Mouse (Mus musculus): ENCODE data around the gene Map1b. TPM values are rescaled to one million over a fixed set of nuclear protein-coding genes. Genes with fewer than 3 reads are reported as not detected.

The Map1b gene
- polyA plus RNA-seq (2021) = 10.1 TPM

DNA sequence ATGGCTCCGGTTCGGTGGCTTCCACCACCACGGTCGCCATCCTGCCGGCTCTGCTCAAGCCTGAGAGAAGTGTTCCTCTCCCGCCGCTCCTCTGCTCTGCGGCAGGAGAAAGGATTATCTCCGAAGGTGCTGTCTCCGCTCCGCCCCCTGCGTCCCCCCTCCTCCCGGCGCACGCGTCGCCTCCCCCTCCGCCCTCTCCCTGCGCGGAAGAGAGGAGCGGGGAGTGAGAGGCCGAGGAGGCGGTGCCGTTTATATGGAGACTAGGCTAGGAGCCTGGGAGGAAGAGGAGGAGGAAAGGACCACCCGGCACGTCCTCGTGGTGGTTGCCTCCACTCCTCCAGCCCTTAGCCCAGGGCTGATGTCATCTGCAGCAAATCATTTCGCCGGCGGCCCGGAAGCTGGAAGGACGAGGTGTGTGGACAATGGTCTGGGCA lies at the start of gene Map1b:
Map1b (minus strand) TSS at position 93 of the 434 bp plus-strand sequence.
- no peaks in the 10 kb centered on the region for H3K27me3 ChIP-seq
- ATAC-seq (peak; percentile 64), DNase-seq (ENCODE audit: low read depth, low spot score) (no peak)
- POLR2A ChIA-PET = no interaction called here
- no peak for TF ChIP-seq CTCF (IDR thresholded peaks at IDR 0.05)
- CTCF ChIA-PET = interaction anchor here (1.3 kb wide), 1 partner anchor 13 kb away, joined by 4 read pairs; no protein-coding TSS in a partner anchor
- in situ Hi-C loops (cut with MboI; ENCODE audit: low pct_unique_long_range_greater_than_20kb) = no loop called here

DNA sequence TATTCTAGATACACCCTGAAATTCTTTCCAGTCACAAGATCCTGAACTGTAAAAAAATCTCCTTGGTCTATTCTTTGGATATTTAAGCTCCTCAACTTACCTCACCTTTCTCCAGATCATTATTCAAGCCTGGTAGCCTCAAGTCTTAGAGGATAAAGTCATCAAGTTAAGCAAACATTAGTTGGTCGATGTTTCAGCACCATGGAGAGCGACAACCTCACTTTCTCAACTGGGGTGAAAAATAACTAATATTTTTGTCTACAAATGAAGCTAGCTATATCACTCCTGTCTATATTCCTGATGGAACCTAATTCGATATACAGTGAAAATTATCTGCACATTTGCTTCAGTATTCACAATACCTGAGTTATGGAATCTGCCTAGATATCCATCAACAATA lies 48.0 kb upstream of the Map1b start:
- DNase-seq (ENCODE audit: low read depth, low spot score) = no peak
- no peaks in the 10 kb centered on the region for H3K27me3 ChIP-seq
- in situ Hi-C loops (cut with MboI; ENCODE audit: low pct_unique_long_range_greater_than_20kb) = no loop called here
- TF ChIP-seq CTCF (IDR thresholded peaks at IDR 0.05) = no peak
- ChIA-PET POLR2A (no interaction called here), CTCF (no interaction called here)
- no peak for ATAC-seq

DNA sequence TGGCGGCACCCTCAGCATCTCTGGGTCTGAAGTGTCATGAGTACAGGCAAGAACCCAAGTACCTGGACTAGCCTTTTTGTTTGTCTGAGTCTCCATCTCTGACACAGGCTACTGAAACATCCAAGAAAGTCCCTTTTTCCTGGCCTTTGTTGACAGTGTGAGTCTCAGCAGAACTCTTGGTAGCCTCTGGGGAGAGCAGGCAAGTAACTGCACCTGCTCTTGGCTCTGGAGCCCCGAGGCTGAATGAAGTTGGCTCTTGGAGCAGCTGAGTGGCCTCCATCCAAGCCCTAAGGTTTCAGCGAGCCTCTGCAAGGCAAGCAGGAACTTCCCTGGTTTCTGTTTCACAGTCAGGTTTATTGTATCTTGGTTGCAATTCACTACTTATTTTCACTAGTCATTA lies 46.7 kb upstream of the Map1b start:
- TF ChIP-seq CTCF (IDR thresholded peaks at IDR 0.05) = no peak
- in situ Hi-C loops (cut with MboI; ENCODE audit: low pct_unique_long_range_greater_than_20kb) = no loop called here

DNA sequence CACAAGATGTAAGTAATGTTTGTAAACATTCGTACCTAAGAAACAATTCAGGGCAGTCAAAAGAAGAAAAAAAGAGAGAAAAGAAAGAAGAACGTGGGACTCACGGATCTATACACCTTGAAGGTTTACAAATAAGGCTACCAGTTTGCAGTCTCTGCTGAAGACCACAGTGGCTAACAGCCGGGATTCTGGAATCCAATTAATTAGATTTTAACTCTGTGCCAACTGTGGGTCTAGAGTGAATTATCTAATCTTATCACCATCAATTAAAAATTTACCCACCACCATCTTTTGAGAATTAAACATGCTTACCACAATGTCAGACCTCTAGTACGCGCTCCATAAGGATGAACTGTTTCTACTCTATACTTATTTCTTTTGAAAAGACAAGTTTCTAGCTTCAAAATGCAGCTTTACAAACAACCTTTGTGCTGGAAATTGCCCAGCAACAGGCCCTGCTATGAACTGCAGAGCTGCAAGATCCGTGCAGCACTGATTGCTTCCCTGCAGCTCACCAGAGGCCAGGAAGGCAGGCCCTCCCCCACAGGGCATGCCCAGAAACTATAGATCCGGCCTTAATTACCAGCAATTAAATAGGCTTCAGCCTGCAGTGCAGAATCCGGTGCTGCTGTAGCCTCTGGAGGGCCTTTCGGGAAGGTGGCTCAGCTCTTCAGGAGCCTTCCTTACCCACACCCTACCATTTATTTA lies 45.7 kb upstream of the Map1b start:
- in situ Hi-C loops (cut with MboI; ENCODE audit: low pct_unique_long_range_greater_than_20kb) = no loop called here
- ATAC-seq = no peak
- no peak for DNase-seq (ENCODE audit: low read depth, low spot score)
- CTCF ChIA-PET = no interaction called here
- no peak for TF ChIP-seq CTCF (IDR thresholded peaks at IDR 0.05)
- POLR2A ChIA-PET = no interaction called here
- H3K27me3 ChIP-seq = no peaks in the 10 kb centered on the region

More for the DNA sequence above, 46.7 kb upstream of the Map1b start:
- DNase-seq (ENCODE audit: low read depth, low spot score) (no peak), ATAC-seq (no peak)
- CTCF ChIA-PET = no interaction called here
- POLR2A ChIA-PET = no interaction called here
- no peaks in the 10 kb centered on the region for H3K27me3 ChIP-seq

DNA sequence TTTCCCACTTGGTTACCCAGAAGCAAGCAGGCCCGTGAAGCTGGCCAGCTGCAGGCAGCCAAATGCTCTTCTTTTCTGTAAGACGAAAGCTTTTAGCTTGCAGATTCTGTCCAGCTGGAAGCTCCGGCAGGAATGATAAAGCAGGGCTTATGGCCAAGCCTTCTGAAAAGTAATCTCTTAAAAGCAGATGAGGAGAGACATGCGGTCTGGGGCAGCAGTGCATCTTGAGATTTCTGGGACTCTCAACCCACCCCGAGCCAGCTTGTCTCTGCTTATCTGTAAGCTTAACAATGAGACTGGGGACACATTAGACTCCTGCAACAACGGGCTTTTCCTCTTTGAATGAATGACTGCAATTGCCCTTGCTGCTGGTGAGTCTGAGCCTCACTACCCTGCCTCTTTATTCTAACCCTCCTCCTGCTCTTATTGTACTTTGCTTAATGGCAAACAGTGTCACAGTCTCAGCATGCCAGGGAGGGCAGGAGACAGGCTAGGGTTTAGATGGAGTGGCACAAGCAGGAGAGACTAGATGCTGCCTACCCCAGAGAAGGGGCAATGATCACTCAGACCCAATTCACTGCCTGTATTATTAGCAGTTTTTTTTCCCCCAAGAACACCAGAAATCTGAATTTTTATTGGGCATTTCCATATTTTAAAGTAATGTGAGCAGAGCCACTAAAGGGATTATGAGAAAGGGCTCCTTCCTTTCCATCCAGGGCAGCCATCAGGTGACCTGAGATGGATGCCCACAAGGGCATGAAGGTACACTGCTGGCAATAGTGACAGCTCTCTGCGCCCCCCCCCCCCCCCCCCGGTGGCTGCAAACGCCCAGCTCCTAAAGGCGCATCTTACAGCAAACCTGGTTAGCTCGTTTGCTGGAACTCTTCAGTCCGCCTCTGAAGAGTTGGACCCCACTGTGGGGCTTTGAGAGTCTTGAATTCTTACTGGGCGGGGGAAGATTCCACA lies 44.6 kb upstream of the Map1b start:
- POLR2A ChIA-PET = no interaction called here
- in situ Hi-C loops (cut with MboI; ENCODE audit: low pct_unique_long_range_greater_than_20kb) = no loop called here

DNA sequence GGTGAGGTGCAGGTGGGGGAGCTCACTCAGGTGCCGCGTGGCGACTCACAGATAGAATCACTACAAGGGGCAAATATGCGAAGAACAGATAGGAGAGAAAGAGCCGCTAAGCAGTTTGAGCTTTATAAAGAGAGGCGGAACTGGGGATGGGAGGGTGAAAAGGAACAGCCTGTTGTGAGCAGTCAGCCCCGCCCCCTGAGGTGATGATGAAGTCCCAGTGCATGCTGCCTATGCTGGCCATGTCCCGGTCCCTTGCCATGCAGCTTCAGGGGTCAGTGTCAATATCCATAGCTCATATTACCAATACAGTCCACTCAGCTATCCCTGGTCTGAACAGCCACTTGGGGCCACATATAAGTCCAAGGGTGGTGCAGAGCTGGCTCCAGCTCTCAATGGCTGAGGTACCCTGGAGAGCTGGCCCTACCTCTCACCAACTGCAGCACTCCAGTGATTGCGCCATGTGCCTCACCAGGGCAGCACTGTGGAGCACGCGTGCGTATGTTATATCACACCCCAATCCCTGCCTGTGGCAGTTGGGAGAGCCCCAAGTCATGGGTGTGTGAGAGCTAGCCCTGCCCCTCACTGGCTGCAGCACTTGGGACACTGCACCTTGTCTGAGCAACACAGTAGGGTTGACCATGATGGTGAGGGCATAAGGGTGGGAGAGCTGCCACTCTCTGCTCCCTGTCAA lies 42.0 kb upstream of the Map1b start:
- in situ Hi-C loops (cut with MboI; ENCODE audit: low pct_unique_long_range_greater_than_20kb) = no loop called here

More for the DNA sequence above, 44.6 kb upstream of the Map1b start:
- H3K27me3 ChIP-seq = no peaks in the 10 kb centered on the region
- no peak for ATAC-seq
- DNase-seq (ENCODE audit: low read depth, low spot score) = no peak
- CTCF ChIA-PET = no interaction called here
- TF ChIP-seq CTCF (IDR thresholded peaks at IDR 0.05) = no peak

DNA sequence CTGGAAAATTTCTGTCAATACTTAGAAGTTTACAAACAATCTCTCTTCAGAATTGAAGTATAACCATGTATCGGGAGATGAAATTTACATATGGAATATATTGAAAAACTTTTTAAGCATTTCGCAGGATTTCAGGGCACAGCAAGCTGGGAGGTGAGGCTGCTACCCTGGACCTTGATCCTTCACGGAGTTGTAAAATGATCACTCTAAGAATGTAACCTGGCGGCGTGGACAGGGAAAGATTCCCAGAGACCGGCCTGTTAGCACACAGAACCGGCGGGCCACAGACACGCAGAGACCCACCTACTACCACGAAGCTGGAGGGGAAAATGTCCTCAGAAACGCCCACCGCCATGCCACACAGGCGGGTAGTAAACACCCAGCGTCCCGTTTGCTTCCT lies 41.5 kb upstream of the Map1b start:
- TF ChIP-seq CTCF (IDR thresholded peaks at IDR 0.05) = no peak
- ChIA-PET POLR2A (no interaction called here), CTCF (no interaction called here)
- H3K27me3 ChIP-seq = no peaks in the 10 kb centered on the region
- in situ Hi-C loops (cut with MboI; ENCODE audit: low pct_unique_long_range_greater_than_20kb) = no loop called here
- ATAC-seq = no peak
- no peak for DNase-seq (ENCODE audit: low read depth, low spot score)

More for the DNA sequence above, 42.0 kb upstream of the Map1b start:
- CTCF ChIA-PET = interaction anchor here (0.7 kb wide), 1 partner anchor 74 kb away, joined by 3 read pairs; no protein-coding TSS in a partner anchor
- ATAC-seq (no peak), DNase-seq (ENCODE audit: low read depth, low spot score) (no peak)
- no peaks in the 10 kb centered on the region for H3K27me3 ChIP-seq
- no peak for TF ChIP-seq CTCF (IDR thresholded peaks at IDR 0.05)
- POLR2A ChIA-PET = no interaction called here

DNA sequence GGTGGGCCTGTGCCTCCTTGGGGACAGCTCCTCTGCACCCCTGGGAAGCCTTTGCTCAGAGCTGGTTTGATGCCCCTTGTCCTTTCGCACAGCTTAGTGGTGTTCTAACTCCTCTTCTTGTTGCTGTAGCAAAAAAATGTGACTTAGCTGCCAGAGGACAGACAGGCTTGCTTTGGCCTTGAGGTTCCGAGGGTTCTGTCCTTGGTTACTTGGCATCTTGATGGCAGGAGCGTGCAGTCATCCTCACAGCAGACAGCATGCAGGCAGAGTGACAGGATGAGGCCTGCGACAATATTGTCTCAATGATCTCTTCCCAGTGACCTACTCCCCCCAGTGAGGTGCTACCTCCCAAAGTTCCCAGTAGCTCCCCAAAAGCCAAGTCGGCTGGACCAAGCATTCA lies 41.0 kb upstream of the Map1b start:
- POLR2A ChIA-PET = no interaction called here
- no peaks in the 10 kb centered on the region for H3K27me3 ChIP-seq
- DNase-seq (ENCODE audit: low read depth, low spot score) (no peak), ATAC-seq (no peak)
- in situ Hi-C loops (cut with MboI; ENCODE audit: low pct_unique_long_range_greater_than_20kb) = no loop called here
- CTCF ChIA-PET = no interaction called here
- no peak for TF ChIP-seq CTCF (IDR thresholded peaks at IDR 0.05)

DNA sequence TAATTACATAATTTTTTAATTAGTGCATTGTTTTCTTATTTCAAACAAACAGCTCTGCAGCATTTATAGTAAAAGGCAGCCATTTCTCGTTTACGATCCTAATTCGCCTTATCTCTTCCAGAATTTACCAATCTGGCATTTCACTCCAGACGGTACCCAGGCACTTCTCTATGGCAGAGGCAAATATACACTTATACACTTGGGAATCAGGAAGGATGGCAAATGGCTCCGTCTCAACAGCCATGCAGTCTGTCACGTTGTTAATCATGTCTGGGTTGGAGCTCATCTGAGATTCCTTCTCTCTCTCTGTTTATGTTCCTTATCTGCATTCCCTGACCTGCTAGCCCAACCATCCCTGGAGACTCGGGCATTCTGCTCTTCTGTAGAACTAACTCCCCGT lies 38.6 kb upstream of the Map1b start:
- ATAC-seq = no peak
- TF ChIP-seq CTCF (IDR thresholded peaks at IDR 0.05) = no peak
- in situ Hi-C loops (cut with MboI; ENCODE audit: low pct_unique_long_range_greater_than_20kb) = no loop called here

DNA sequence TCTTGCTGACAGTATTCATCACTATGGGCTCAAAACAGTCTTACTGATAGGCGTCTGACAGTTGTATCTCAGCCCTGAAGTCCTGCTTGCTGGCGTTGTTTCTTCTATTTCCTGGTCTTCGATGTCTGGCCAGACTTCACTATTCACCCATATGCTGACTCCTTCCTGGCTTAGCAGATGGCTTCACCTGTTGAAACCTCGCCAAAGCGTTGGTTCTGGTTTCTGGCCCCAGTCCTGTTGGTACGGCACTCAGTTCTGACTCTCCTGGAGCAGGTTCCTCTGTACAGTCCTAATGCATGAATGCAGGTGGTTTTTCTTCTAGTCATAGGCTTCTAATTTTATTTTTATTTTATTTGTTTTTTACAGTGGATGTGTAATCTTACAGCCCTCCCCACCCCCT lies 38.1 kb upstream of the Map1b start:
- in situ Hi-C loops (cut with MboI; ENCODE audit: low pct_unique_long_range_greater_than_20kb) = no loop called here
- CTCF ChIA-PET = no interaction called here
- H3K27me3 ChIP-seq = no peaks in the 10 kb centered on the region
- POLR2A ChIA-PET = no interaction called here
- ATAC-seq (no peak), DNase-seq (ENCODE audit: low read depth, low spot score) (no peak)
- no peak for TF ChIP-seq CTCF (IDR thresholded peaks at IDR 0.05)

More for the DNA sequence above, 38.6 kb upstream of the Map1b start:
- CTCF ChIA-PET = no interaction called here
- no peak for DNase-seq (ENCODE audit: low read depth, low spot score)
- POLR2A ChIA-PET = no interaction called here
- no peaks in the 10 kb centered on the region for H3K27me3 ChIP-seq

DNA sequence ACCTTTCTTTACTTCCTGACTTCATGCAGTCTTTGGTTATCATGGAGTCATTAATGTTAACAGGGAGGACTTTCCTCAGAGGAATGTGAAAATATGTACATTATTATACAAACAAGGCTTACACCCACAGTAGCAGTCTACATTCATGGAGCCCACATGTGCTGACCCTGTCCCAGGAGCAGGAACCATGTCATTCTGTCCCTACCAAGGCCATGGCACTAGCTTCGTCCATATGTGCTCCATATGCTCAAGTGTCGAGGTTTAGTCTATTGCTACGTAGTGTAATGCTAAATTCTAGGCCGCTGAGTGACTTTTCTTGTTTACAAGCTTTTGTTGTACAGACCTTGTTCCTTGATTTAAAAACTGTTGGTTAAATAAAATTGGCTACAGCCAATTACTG lies 36.0 kb upstream of the Map1b start:
- no peak for TF ChIP-seq CTCF (IDR thresholded peaks at IDR 0.05)
- POLR2A ChIA-PET = no interaction called here
- DNase-seq (ENCODE audit: low read depth, low spot score) = no peak
- H3K27me3 ChIP-seq = no peaks in the 10 kb centered on the region
- ATAC-seq = no peak
- CTCF ChIA-PET = no interaction called here
- in situ Hi-C loops (cut with MboI; ENCODE audit: low pct_unique_long_range_greater_than_20kb) = no loop called here
